Comparison of ENCODE assay signal across 31 mouse cellular contexts in genomic region chr8:125640766-125641165, GRCm38 (mm10). TPM values are rescaled to one million over a fixed set of nuclear protein-coding genes. Genes with fewer than 3 reads are reported as not detected.
DNase-seq lines count a peak whose midpoint lies in the region; ATAC-seq lines count a peak whose summit lies in the region.
"Had no signal": no experiment of that assay in that cellular context is flagged by ENCODE, and none has a peak within 500 bp of the region (broad histone marks: within the 10 kb centered on the region; RNA-seq: fewer than 3 reads in every experiment).

No protein-coding gene starts in this region.

- WGBS in intestine, embryonic 16.5 days: 44% methylated on average over 5 of the region's 5 CpGs

- no peak overlapping the region for H3K27ac ChIP-seq in intestine, embryonic 16.5 days (ENCODE audit: low read length)
- H3K27ac ChIP-seq: forebrain, embryonic 12.5 days; forebrain, embryonic 15.5 days; heart, embryonic 15.5 days; hindbrain, embryonic 10.5 days; hindbrain, embryonic 13.5 days had no signal

- no peaks in the 10 kb centered on the region for H3K36me3 ChIP-seq in intestine, embryonic 16.5 days (ENCODE audit: control insufficient read depth, insufficient read depth, low read length)
- H3K36me3 ChIP-seq: embryonic facial prominence, embryonic 10.5 days; embryonic facial prominence, embryonic 13.5 days; forebrain, embryonic 12.5 days; forebrain, embryonic 15.5 days; G1E; heart, embryonic 12.5 days; heart, embryonic 15.5 days; hindbrain, embryonic 10.5 days; hindbrain, embryonic 13.5 days had no signal

- H3K4me1 ChIP-seq in intestine, embryonic 16.5 days (ENCODE audit: control insufficient read depth, insufficient read depth, low read length): peaks cover 11% of the 10 kb centered on the region; the same call in 1 of the 2 replicates
- H3K4me1 ChIP-seq: forebrain, embryonic 12.5 days had no signal

- no peaks in the 10 kb centered on the region for H3K27me3 ChIP-seq in intestine, embryonic 16.5 days (replicated peaks; ENCODE audit: control insufficient read depth, insufficient read depth, low read length)
- H3K27me3 ChIP-seq: CH12.LX; embryonic facial prominence, embryonic 13.5 days; forebrain, embryonic 12.5 days; forebrain, embryonic 15.5 days; heart, embryonic 12.5 days; heart, embryonic 15.5 days; hindbrain, embryonic 13.5 days; Patski had no signal

- H3K4me2 ChIP-seq in intestine, embryonic 16.5 days (ENCODE audit: low read depth, low read length): no peak overlapping the region
- H3K4me2 ChIP-seq: embryonic facial prominence, embryonic 13.5 days; forebrain, embryonic 12.5 days; forebrain, embryonic 15.5 days; heart, embryonic 12.5 days; heart, embryonic 15.5 days; hindbrain, embryonic 13.5 days had no signal

- H3K4me3 ChIP-seq in intestine, embryonic 16.5 days (ENCODE audit: low read length): no peak overlapping the region
- H3K4me3 ChIP-seq: embryonic facial prominence, embryonic 10.5 days; embryonic facial prominence, embryonic 13.5 days; erythroblast, embryonic 14.5 days; forebrain, embryonic 12.5 days; forebrain, embryonic 15.5 days; heart, embryonic 12.5 days; heart, embryonic 15.5 days; hindbrain, embryonic 10.5 days; hindbrain, embryonic 13.5 days had no signal

- DNase-seq in urinary bladder, postnatal 36 days (ENCODE audit: low spot score in 2 of 2): peak; percentile 28 to 33
- no peak for DNase-seq in urinary bladder, adult 2 months (ENCODE audit: low spot score)
- no peak for DNase-seq in B cell, adult 2 months
- DNase-seq in spleen, adult 18-20 months: no peak
- DNase-seq: adrenal gland, postnatal 10 days; adrenal gland, postnatal 36 days; cerebellum, adult 11 months; cerebellum, adult 2 months; cerebellum, postnatal 10 days; cerebellum, postnatal 36 days; embryo, embryonic 11 days; gastrocnemius, postnatal 25 days; heart, adult 18-20 months; heart, postnatal 10 days; heart, postnatal 36 days had no signal

- H3K9me3 ChIP-seq in intestine, embryonic 16.5 days (ENCODE audit: control insufficient read depth, low read length): no peaks in the 10 kb centered on the region
- H3K9me3 ChIP-seq: embryonic facial prominence, embryonic 13.5 days; forebrain, embryonic 15.5 days; heart, embryonic 15.5 days; hindbrain, embryonic 13.5 days had no signal

- no peak overlapping the region for H3K9ac ChIP-seq in intestine, embryonic 16.5 days (ENCODE audit: low read depth, low read length)
- H3K9ac ChIP-seq: embryonic facial prominence, embryonic 13.5 days; forebrain, embryonic 12.5 days; forebrain, embryonic 15.5 days; heart, embryonic 12.5 days; heart, embryonic 15.5 days; hindbrain, embryonic 13.5 days had no signal

- ATAC-seq in intestine, embryonic 16.5 days: peak; percentile 65
- 0 out of 2 replicates have a peak, but pooled peaks have one; percentile 26 for ATAC-seq in megakaryocyte-erythroid progenitor cell, adult 5-6 weeks (replicated peaks; ENCODE audit: low FRiP score, low TSS enrichment, poor library complexity, severe bottlenecking)
- no peak for ATAC-seq in CD4-positive, CD25-positive, alpha-beta regulatory T cell, adult 4 months
- ATAC-seq: hindbrain, embryonic 16.5 days; Patski had no signal

RNA-seq across cellular contexts. Expression of gene Map10, which starts 28.9 kb away (rescaled TPM):
- 2.8 and 3.7 TPM in 2 replicates for polyA plus RNA-seq in urinary bladder, adult 2 months (2012; rRNA removed)
- polyA plus RNA-seq in intestine, embryonic 16.5 days (2015; fragmentation: Nextera tagmentation; extraction: Ambion mirVana): 3.5 and 3.7 TPM in 2 replicates
- total RNA-seq in megakaryocyte-erythroid progenitor cell, adult 5-6 weeks (2014; fragmentation: Nextera tagmentation): 0.45 and 1.2 TPM in 2 replicates
- total RNA-seq in megakaryocyte-erythroid progenitor cell, adult 5-6 weeks (2017): 1.3 TPM in 1 of 2 replicates, not detected in the other
- under 1 TPM in 1 of 2 experiments, not detected in 1; 0.24 TPM for polyA plus RNA-seq in CD4-positive, CD25-positive, alpha-beta regulatory T cell, adult 4 months (2017; shearing (Covaris generic))
- polyA plus RNA-seq: erythroblast, embryonic 14.5 days; G1E; Patski had no signal

Comparison
In these comparisons a context has a peak if more than half of its experiments do, and no peak if none do; other contexts are left out.
1. DNase-seq: peak in urinary bladder, postnatal 36 days (2 of 2); none in urinary bladder, adult 2 months (single experiment), B cell, adult 2 months (0 of 2) and spleen, adult 18-20 months (0 of 2).